Mouse (Mus musculus): ENCODE measurements around the gene Gnaz.

- no peak for TF ChIP-seq CTCF (IDR thresholded peaks at IDR 0.05; ENCODE audit: low read depth, low read length)
- no peak for TF ChIP-seq TAL1 (conservative IDR thresholded peaks at IDR 0.05; ENCODE audit: low read depth, low read length)
Measured at GRCm38 (mm10) chr10:75032395-75032794, 65.4 kb downstream of the Gnaz start, which contains the start of gene Rsph14.
